Mouse (Mus musculus) heart, embryonic 16.5 days (tissue): Measurements from ENCODE around the gene Dnmt3b. TPM values are rescaled to one million over a fixed set of nuclear protein-coding genes. Genes with fewer than 3 reads are reported as not detected.

Experiments
- ATAC-seq: fragments of 200-750 bp; cut with Nextera tagmentation; replicated peaks from 2 replicates; pipeline ENCODE4 v1.8.0; 2017; ENCODE audit warnings: moderate number of reproducible peaks; ENCODE audit not compliant: insufficient read depth, low FRiP score; ENCODE audit errors: extremely low read depth
- H3K27ac ChIP-seq: fragments of 300-500 bp; sonication (generic); 2 replicates; pipeline ENCODE4 v1.5.1; 2014; ENCODE audit warnings: mild to moderate bottlenecking, low read length, control low read depth, moderate library complexity
- H3K27me3 ChIP-seq: fragments of 300-500 bp; sonication (generic); 2 replicates; pipeline ENCODE4 v1.6.1; 2014; ENCODE audit warnings: low read length, mixed read lengths; ENCODE audit not compliant: control insufficient read depth, insufficient read depth
- H3K36me3 ChIP-seq: fragments of 300-500 bp; sonication (generic); 2 replicates; pipeline ENCODE4 v1.6.1; 2014; ENCODE audit not compliant: control insufficient read depth, insufficient read depth
- H3K4me1 ChIP-seq: fragments of 300-500 bp; sonication (generic); 2 replicates; pipeline ENCODE4 v1.6.1; 2014; ENCODE audit warnings: low read length, mixed read lengths; ENCODE audit not compliant: control insufficient read depth, insufficient read depth
- H3K4me2 ChIP-seq: fragments of 300-500 bp; sonication (generic); 2 replicates; pipeline ENCODE4 v1.6.1; 2014; ENCODE audit warnings: low read depth, mild to moderate bottlenecking, control low read depth, low read length
- H3K4me3 ChIP-seq: fragments of 300-500 bp; sonication (generic); 2 replicates; pipeline ENCODE4 v1.5.1; 2014; ENCODE audit warnings: mild to moderate bottlenecking, control low read depth, low read length
- H3K9ac ChIP-seq: fragments of 300-500 bp; sonication (generic); 2 replicates; pipeline ENCODE4 v1.6.1; 2014; ENCODE audit warnings: low read length, control low read depth
- H3K9me3 ChIP-seq: fragments of 300-500 bp; sonication (generic); replicated peaks from 2 replicates; pipeline ENCODE4 v1.6.1; 2016; ENCODE audit warnings: low read length; ENCODE audit not compliant: control insufficient read depth
- WGBS: fragments of 180-500 bp; shearing (Covaris S2); extraction: QIAGEN DNeasy Blood & Tissue Kit; methylation state at CpG from one replicate; pipeline ENCODE4 v1.1.7; 2014; 5-methylcytosine and 5-hydroxymethylcytosine counted together
- polyA plus RNA-seq: library from polyadenylated mRNA; unstranded; fragments of >200 nt; fragmentation: Nextera tagmentation; extraction: Ambion mirVana; gene quantifications from 2 replicates; pipeline ENCODE4 v1.2.1, GENCODE M21; 2015

Gene Dnmt3b
- polyA plus RNA-seq, 1 experiment from 2014 or later, result 8.1 TPM

DNA sequence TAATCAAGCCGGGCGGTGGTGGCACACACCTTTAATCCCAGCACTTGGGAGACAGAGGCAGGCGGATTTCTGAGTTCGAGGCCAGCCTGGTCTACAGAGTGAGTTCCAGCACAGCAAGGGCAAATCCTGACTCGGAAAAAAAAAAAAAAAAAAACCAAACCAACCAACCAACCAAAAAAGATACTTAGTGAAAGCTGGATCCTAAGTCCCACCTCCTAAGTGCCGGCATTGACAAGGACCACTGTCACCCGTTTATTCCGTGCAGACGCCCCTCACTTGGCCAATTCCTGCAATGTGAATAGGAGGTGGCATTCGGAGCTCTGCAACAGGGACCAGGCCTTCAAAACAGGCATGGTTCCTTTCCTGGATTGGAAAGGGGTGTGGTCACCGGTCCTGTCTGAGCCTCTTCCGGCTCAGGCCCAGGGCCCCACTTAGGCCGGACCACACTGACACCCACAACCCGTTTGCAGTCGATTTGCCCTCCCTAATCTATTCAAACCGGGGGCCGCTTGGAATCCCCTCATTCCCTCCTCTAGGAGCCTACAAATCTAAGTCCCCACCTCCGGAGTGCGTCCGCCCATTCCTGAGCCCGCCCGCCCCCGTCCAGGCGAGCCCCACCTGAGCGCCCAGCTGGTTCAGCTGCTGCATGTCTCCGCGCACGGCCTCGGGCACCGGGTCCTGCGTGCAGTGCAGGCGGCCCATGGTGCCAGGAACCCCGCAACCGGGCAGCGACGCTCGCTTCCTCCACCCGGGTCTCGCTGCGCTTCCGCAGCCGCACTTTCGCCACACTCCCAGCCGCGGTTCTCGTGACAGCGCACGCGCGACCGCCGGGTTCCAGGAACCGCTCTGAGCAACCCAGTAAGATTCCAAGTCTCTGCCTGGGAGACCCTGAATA lies 17.0 kb upstream of the Dnmt3b start, which contains the start of gene Commd7:
TSS of gene Commd7 (minus strand) at position 806 of the 895 bp plus-strand sequence.
- Histone ChIP-seq H3K27ac (peak within 1 kb of the TSS; percentile 96), H3K4me1 (peaks cover 12% of the 10 kb centered on the region), H3K36me3 (peaks cover 10% of the 10 kb centered on the region), H3K4me3 (peak within 1 kb of the TSS; percentile 97), H3K9ac (peak within 1 kb of the TSS; percentile 99), H3K27me3 (no peaks in the 10 kb centered on the region), H3K9me3 (no peaks in the 10 kb centered on the region), H3K4me2 (peak within 1 kb of the TSS; percentile 89)
- WGBS, result 3% methylated on average over 53 of the region's 53 CpGs
- ATAC-seq, result peak; percentile 90

DNA sequence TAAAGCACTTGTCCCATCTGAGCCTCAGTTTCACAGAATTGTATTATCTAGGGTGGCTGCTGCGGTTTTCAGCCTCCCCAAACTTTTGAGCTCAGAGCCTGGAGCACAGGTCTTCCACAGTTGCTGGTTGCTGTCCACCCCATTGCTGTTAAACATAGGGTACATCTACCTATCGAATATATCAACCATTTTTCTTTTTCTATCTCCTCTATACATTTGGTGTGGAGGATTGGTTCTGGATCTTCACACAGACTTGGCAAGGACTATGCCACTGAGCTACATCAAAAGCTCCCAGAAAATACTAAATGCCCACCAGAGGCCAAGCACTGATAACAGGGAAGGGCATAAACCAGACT lies 16.4 kb upstream of the Dnmt3b start:
- 10% methylated on average over 2 of the region's 2 CpGs for WGBS
- no peak for ATAC-seq
- H3K4me1 ChIP-seq, result peaks cover 12% of the 10 kb centered on the region

DNA sequence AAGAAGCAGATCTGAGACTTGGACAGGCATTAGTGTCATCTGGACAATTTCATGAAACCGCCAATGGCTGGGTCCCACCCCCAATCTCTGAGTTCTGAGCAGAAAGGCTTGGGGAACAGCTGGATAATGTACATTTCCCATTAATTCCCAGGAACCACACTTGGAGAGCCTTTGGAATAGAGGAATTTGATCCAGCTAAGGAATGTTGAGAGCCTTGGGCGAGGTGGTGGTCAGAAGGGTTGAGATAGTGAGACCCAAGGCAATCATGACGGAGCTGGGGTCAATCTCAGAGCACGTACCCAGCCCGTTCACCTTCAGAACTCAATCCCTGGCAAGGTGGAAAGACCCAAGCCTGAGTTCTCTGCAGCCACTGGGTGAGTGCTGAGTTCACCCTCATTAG lies 16.0 kb upstream of the Dnmt3b start:
- H3K27ac ChIP-seq, result no peak overlapping the region; the same call in 1 of the 2 replicates
- peak overlapping the region; percentile 28; the same call in 1 of the 2 replicates for H3K9ac ChIP-seq
- peaks cover 2% of the 10 kb centered on the region for H3K36me3 ChIP-seq
- H3K4me3 ChIP-seq, result no peak overlapping the region
- no peak for ATAC-seq
- no peaks in the 10 kb centered on the region for H3K27me3 ChIP-seq
- no peaks in the 10 kb centered on the region for H3K9me3 ChIP-seq
- WGBS, result 35% methylated on average over 5 of the region's 5 CpGs
- H3K4me1 ChIP-seq, result peaks cover 12% of the 10 kb centered on the region
- peak overlapping the region; percentile 89 for H3K4me2 ChIP-seq

More for the DNA sequence above, 16.4 kb upstream of the Dnmt3b start:
- H3K36me3 ChIP-seq, result peaks cover 6% of the 10 kb centered on the region
- peak overlapping the region; percentile 97 for H3K4me3 ChIP-seq
- peak overlapping the region; percentile 96 for H3K27ac ChIP-seq
- peak overlapping the region; percentile 89 for H3K4me2 ChIP-seq
- no peaks in the 10 kb centered on the region for H3K27me3 ChIP-seq
- H3K9ac ChIP-seq, result peak overlapping the region; percentile 99
- no peaks in the 10 kb centered on the region for H3K9me3 ChIP-seq

GRCm38 (mm10) chr2:153638977-153639680 lies 10.1 kb upstream of the Dnmt3b start:
- Histone ChIP-seq H3K9me3 (no peaks in the 10 kb centered on the region), H3K4me1 (no peaks in the 10 kb centered on the region), H3K9ac (no peak overlapping the region), H3K4me2 (no peak overlapping the region), H3K4me3 (no peak overlapping the region), H3K36me3 (no peaks in the 10 kb centered on the region), H3K27me3 (no peaks in the 10 kb centered on the region), H3K27ac (no peak overlapping the region)
- no peak for ATAC-seq
- 29% methylated on average over 15 of the region's 15 CpGs for WGBS

GRCm38 (mm10) chr2:153642496-153642895 lies 6.8 kb upstream of the Dnmt3b start:
- no peaks in the 10 kb centered on the region for H3K36me3 ChIP-seq
- H3K9ac ChIP-seq, result no peak overlapping the region
- H3K27me3 ChIP-seq, result no peaks in the 10 kb centered on the region
- 28% methylated on average over 3 of the region's 3 CpGs for WGBS
- H3K9me3 ChIP-seq, result no peaks in the 10 kb centered on the region
- no peak overlapping the region for H3K27ac ChIP-seq
- no peaks in the 10 kb centered on the region for H3K4me1 ChIP-seq
- no peak overlapping the region for H3K4me3 ChIP-seq
- H3K4me2 ChIP-seq, result no peak overlapping the region
- ATAC-seq, result no peak

DNA sequence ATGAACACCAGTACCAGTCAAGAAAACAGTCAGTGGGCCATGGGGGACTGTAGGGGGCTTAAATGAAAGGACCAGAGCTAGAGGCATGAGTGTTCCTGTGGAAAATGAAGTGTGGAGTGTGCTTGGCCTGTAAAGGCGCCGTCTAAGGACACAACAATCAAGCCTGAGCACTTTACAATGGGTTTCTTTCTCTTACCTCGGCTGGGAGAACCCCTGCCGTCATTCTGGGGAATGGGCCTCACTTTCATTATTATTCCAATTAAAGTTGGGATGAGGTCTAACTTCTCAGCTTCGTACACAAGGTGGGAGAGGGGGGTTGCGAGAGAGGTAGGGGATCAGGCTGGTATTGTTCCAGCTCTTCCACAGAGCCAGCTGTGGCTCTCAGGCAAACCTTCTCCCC lies 6.3 kb upstream of the Dnmt3b start:
- Histone ChIP-seq H3K9ac (no peak overlapping the region), H3K36me3 (no peaks in the 10 kb centered on the region), H3K27ac (no peak overlapping the region), H3K27me3 (no peaks in the 10 kb centered on the region), H3K4me3 (no peak overlapping the region), H3K4me2 (no peak overlapping the region), H3K4me1 (no peaks in the 10 kb centered on the region), H3K9me3 (no peaks in the 10 kb centered on the region)
- no peak for ATAC-seq
- WGBS, result 55% methylated on average over 6 of the region's 6 CpGs

GRCm38 (mm10) chr2:153648773-153649297 lies 415 bp upstream of the Dnmt3b start:
- peak overlapping the region; percentile 96 for H3K4me2 ChIP-seq
- WGBS, result 29% methylated on average over 14 of the region's 14 CpGs
- H3K4me3 ChIP-seq, result peak overlapping the region; percentile 78
- peaks cover 10% of the 10 kb centered on the region for H3K4me1 ChIP-seq
- no peaks in the 10 kb centered on the region for H3K36me3 ChIP-seq
- no peak for ATAC-seq
- H3K9ac ChIP-seq, result peak overlapping the region; percentile 82
- no peaks in the 10 kb centered on the region for H3K27me3 ChIP-seq
- H3K27ac ChIP-seq, result no peak overlapping the region
- H3K9me3 ChIP-seq, result no peaks in the 10 kb centered on the region

GRCm38 (mm10) chr2:153650014-153650687 lies 901 bp downstream of the Dnmt3b start:
- peaks cover 10% of the 10 kb centered on the region for H3K4me1 ChIP-seq
- H3K36me3 ChIP-seq, result no peaks in the 10 kb centered on the region
- peak; percentile 21; the same call in 1 of the 2 replicates for ATAC-seq
- H3K9ac ChIP-seq, result peak overlapping the region; percentile 82
- peak overlapping the region; percentile 96 for H3K4me2 ChIP-seq
- H3K9me3 ChIP-seq, result no peaks in the 10 kb centered on the region
- no peak overlapping the region for H3K27ac ChIP-seq
- peak overlapping the region; percentile 78 for H3K4me3 ChIP-seq
- no peaks in the 10 kb centered on the region for H3K27me3 ChIP-seq
- WGBS, result 7% methylated on average over 28 of the region's 28 CpGs
